Mouse (Mus musculus): ENCODE measurements around the gene Slc29a1. TPM values are rescaled to one million over a fixed set of nuclear protein-coding genes. Genes with fewer than 3 reads are reported as not detected.

The Slc29a1 gene
- total and polyA plus RNA-seq, 3 experiments: 58.4 to 88.0 (median 72.1) TPM

DNA sequence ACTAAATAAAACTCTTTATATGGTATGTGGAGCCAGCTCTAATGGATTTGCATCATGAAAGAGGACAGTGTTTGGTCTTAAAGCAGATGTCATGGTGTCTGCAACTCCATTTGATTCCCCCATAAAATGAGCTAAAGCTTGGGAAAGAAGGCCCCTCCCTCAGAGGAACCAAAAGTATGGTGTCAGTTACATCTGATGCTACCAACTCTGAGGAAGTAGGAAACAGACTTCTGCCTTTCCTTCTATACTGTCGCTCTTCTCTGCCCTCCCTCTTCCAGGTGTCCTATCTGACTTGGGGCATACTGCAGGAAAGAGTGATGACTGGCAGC, 33.4 kb downstream of the Slc29a1 start:
- Histone ChIP-seq H3K4me3 (replicated peaks in 1 of 3; ENCODE audit: low read depth in 2 of 3, low read length in 2 of 3, poor library complexity in 1 of 3) (peak overlapping the region in 2 of 3 experiments; percentile 7 to 75), H3K27ac (ENCODE audit: insufficient read depth, low read depth) (peak overlapping the region; percentile 61), H3K36me3 (replicated peaks in 1 of 2; ENCODE audit: control insufficient read depth in 1 of 2, insufficient read depth in 1 of 2, low read length in 1 of 2) (peaks cover 63 to 74% of the 10 kb centered on the region in 2 experiments), H3K27me3 (replicated peaks) (no peaks in the 10 kb centered on the region), H3K9ac (ENCODE audit: insufficient read depth, low read depth) (peak overlapping the region; percentile 89; the same call in 1 of the 2 replicates), H3K9me3 (replicated peaks; ENCODE audit: low read length) (no peaks in the 10 kb centered on the region), H3K4me2 (ENCODE audit: insufficient read depth, low read depth, poor library complexity, severe bottlenecking) (peak overlapping the region; percentile 83), H3K79me2 (replicated peaks; ENCODE audit: control insufficient read depth, extremely low read depth, insufficient read depth, poor library complexity, severe bottlenecking) (peaks cover 42% of the 10 kb centered on the region), H3K4me1 (ENCODE audit: control insufficient read depth in 1 of 2, insufficient read depth in 2 of 2) (peaks cover 43 to 77% of the 10 kb centered on the region in 2 experiments)
- no peak for DNase-seq (ENCODE audit: extremely low read depth)
- TF ChIP-seq CHD2 (IDR thresholded peaks at IDR 0.05; ENCODE audit: low read length): no peak; the same call in 1 of the 2 replicates
- peak; percentile 51 for TF ChIP-seq SIN3A (IDR thresholded peaks at IDR 0.05; ENCODE audit: low read length)
- TF ChIP-seq KAT2A (IDR thresholded peaks at IDR 0.05; ENCODE audit: insufficient replicate concordance, low read length): no peak
- TF ChIP-seq ZMIZ1 (IDR thresholded peaks at IDR 0.05; ENCODE audit: low read depth, low read length): peak; percentile 53; the same call in 1 of the 2 replicates
- dilution Hi-C loops (cut with MboI; ENCODE audit: extremely low pct_ligation_motif_present, extremely low pct_unique_long_range_greater_than_20kb, low sequenced_read_pairs): no loop called here
- in situ Hi-C loops (cut with MboI; ENCODE audit: low pct_ligation_motif_present, low pct_unique_long_range_greater_than_20kb, low sequenced_read_pairs): no loop called here

DNA sequence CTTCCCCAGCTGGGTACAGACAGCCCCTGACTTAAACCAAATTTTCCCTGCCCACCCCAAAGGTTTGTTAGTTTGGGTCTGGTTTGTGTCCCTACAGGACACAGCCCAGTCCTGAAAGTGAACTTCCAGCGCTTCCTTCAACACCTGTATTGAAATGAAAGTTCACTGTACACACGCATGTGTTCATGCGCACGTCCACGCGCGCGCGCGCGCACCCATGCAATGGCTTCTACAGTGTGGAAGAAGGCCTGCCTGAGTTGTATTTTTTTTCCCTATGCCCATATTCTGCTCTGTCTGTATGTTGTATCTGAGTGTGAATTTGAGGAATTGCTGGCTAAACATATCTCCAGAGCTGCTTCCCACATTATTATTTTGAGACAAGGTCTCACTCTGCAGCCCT, 34.3 kb downstream of the Slc29a1 start:
- Histone ChIP-seq H3K9ac (ENCODE audit: insufficient read depth, low read depth) (peak overlapping the region; percentile 89), H3K27ac (ENCODE audit: insufficient read depth, low read depth) (peak overlapping the region; percentile 98; the same call in 1 of the 2 replicates), H3K4me2 (ENCODE audit: insufficient read depth, low read depth, poor library complexity, severe bottlenecking) (peak overlapping the region; percentile 83), H3K27me3 (replicated peaks) (no peaks in the 10 kb centered on the region), H3K9me3 (replicated peaks; ENCODE audit: low read length) (no peaks in the 10 kb centered on the region), H3K36me3 (replicated peaks in 1 of 2; ENCODE audit: control insufficient read depth in 1 of 2, insufficient read depth in 1 of 2, low read length in 1 of 2) (peaks cover 61 to 74% of the 10 kb centered on the region in 2 experiments), H3K4me3 (replicated peaks in 1 of 3; ENCODE audit: low read depth in 2 of 3, low read length in 2 of 3, poor library complexity in 1 of 3) (peak overlapping the region; percentile 75 to 87 (median 80)), H3K4me1 (ENCODE audit: control insufficient read depth in 1 of 2, insufficient read depth in 2 of 2) (peaks cover 45 to 77% of the 10 kb centered on the region in 2 experiments), H3K79me2 (replicated peaks; ENCODE audit: control insufficient read depth, extremely low read depth, insufficient read depth, poor library complexity, severe bottlenecking) (peaks cover 41% of the 10 kb centered on the region)
- in situ Hi-C loops (cut with MboI; ENCODE audit: low pct_ligation_motif_present, low pct_unique_long_range_greater_than_20kb, low sequenced_read_pairs): no loop called here
- dilution Hi-C loops (cut with MboI; ENCODE audit: extremely low pct_ligation_motif_present, extremely low pct_unique_long_range_greater_than_20kb, low sequenced_read_pairs): no loop called here
- DNase-seq (ENCODE audit: extremely low read depth): no peak
- TF ChIP-seq HCFC1 (IDR thresholded peaks at IDR 0.05; ENCODE audit: low read depth, low read length) (no peak), MXI1 (IDR thresholded peaks at IDR 0.05; ENCODE audit: low read depth, low read length) (no peak), RCOR1 (conservative IDR thresholded peaks at IDR 0.05; ENCODE audit: low read depth, low read length) (no peak), USF2 (conservative IDR thresholded peaks at IDR 0.05; ENCODE audit: low read depth, low read length) (no peak), MAX (IDR thresholded peaks at IDR 0.05; ENCODE audit: low read length) (no peak), E2F4 (IDR thresholded peaks at IDR 0.05; ENCODE audit: insufficient replicate concordance, low read depth, low read length) (no peak), MAZ (IDR thresholded peaks at IDR 0.05; ENCODE audit: low read depth, low read length) (no peak), BHLHE40 (IDR thresholded peaks at IDR 0.05; ENCODE audit: low read depth, low read length) (no peak), POLR2AphosphoS2 (IDR thresholded peaks at IDR 0.05; ENCODE audit: low read depth, low read length) (no peak), MEF2A (IDR thresholded peaks at IDR 0.05; ENCODE audit: borderline replicate concordance, low read depth, low read length) (no peak), USF1 (IDR thresholded peaks at IDR 0.05; ENCODE audit: low read depth, low read length) (no peak), MAFK (IDR thresholded peaks at IDR 0.05; ENCODE audit: insufficient replicate concordance, low read length) (no peak), NRF1 (IDR thresholded peaks at IDR 0.05; ENCODE audit: low read depth, low read length) (peak; percentile 78), SMC3 (IDR thresholded peaks at IDR 0.05; ENCODE audit: low read depth, low read length) (peak; percentile 0; the same call in 1 of the 2 replicates), CTCF (conservative IDR thresholded peaks at IDR 0.05 in 1 of 2, IDR thresholded peaks at IDR 0.05 in 1 of 2; ENCODE audit: low read depth in 2 of 2, low read length in 2 of 2) (no peak), SIN3A (IDR thresholded peaks at IDR 0.05; ENCODE audit: low read length) (peak; percentile 1; the same call in 1 of the 2 replicates)

Data from CH12.LX (cell line).